Mouse (Mus musculus): ENCODE data around the gene Zdhhc7.

Zdhhc7 gene

GRCm38 (mm10) chr8:120101068-120101972, at the start of gene Zdhhc7:
Gene Zdhhc7, minus strand, starts transcription at chr8:120101482.
- in situ Hi-C loops (cut with MboI) = no loop called here

DNA sequence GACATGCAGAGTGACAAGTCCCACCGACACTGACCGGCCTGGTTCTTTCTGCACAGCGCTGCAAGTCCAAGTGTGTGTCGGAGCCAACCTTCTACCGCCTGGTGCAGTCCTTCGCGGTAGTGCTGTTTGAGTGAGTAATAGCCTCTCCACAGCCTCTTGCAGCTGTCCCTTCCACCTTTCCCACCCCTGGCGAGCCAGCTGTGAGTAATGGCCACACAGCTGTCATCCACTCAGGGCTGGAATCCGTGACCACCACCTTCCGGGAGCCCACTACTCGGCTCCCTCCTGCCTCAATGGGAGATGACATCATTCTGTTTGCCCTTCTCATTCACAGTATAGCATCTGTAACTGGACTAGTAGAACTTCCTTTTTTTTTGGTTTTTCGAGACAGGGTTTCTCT, 48.7 kb upstream of the Zdhhc7 start:
- in situ Hi-C loops (cut with MboI) = no loop called here

DNA sequence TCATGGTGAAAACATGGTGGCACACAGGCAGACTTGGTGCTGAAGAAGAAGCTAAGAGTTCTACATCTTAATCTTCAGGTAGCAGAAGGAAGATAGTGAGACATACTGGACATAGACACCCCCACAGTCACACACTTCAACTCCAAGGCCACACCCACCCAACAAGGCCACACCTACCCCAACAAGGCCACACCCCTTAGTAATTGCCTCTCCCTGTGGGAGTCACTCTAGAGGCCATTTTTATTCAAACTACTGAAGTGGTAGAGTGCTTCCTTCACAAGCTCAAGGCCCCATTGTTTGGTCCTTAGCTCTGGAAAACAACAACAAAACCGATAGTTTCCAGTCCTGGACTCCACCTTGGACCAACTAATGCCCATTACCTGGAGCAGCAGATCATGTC, 44.8 kb upstream of the Zdhhc7 start:
- in situ Hi-C loops (cut with MboI) = no loop called here

DNA sequence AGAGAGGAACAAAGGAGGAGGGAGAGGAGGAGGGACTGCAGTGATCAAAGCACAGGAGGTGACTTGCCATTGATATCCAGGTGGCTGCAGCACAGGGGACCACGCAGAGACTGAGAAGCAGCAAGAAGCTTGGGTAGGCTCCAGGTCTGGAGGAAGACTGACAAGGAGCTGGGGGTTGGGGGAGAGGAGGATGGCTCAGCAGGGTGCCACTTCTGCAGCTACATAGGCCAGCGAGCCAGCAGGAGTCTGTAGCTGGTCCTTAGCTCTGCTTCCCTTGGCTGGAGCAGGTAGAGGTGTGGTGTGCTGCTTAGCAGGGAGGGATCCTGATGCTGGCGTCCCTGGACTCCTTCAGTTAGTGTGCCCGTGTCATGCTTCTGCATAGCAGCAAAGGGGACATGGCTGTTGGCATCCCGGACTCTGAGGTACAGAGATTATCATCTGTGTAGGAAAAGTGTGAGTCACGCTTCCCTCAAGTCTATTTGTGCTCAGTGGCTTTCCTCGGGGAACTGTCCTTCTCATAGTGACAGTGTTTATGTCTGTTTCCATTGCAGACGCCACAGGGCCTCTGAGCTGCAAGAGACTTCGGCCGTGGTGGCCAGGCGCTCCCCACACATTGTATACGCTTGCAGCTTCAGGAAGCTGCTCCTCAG, 43.5 kb upstream of the Zdhhc7 start:
- in situ Hi-C loops (cut with MboI) = no loop called here

DNA sequence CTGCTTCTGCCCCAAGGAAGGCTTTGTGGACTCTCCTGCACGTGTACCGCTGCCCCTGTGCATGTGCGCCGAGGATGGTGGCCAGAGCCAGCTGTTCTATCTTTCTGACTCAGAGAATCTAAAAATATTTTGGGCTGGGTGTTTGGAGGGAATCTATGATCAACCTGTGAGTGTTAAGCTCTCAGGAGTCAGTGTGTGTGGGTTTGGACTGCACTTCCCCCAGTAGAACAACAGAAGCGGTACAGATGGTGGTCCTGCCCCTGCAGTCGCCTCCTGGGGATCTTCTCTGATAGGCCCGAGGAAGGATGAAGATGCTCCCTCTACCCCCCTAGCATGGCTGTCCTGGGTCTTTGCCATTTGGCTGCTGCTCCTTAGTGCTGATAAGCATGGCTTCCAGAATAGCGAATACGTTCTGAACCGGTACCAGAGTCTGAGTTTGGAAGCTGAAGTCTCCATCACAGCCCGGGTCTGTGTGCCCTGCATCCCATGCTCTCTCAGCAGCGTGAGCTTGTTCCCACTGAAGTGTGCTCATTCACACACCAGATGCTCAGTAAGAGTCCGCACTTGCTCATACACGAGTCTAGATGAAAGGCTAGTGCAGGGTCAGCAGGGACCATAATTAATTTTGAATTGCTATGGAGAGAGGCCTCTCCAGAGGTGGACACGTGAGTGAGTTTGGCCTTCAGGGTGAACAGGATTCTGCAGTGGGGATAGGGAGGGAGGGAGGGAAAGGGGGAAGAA, 42.8 kb upstream of the Zdhhc7 start:
- in situ Hi-C loops (cut with MboI) = no loop called here

DNA sequence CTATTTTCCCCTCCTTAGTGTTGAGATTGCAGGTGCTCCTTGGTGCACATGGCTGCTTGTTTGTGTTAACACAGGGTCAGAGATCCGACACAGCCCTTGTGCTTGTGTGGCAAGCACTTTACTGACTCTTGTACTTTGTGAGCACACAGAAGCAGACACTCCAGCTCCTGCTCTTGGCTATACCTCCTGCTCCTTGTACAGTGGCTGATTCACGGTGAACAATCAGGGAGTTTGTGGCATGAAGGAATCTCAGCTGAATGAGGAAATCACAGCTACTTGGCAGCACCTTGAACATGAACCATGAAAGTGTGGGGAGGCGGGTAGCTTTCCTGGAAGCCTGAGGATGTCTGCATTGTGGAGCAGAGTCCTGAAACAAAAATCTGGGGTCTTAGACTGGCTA, 39.5 kb upstream of the Zdhhc7 start:
- in situ Hi-C loops (cut with MboI) = no loop called here

- in situ Hi-C loops (cut with MboI) = no loop called here
These were observed 37.7 kb upstream of the Zdhhc7 start for GRCm38 (mm10) chr8:120138958-120139357.

- in situ Hi-C loops (cut with MboI) = no loop called here
These were observed 35.3 kb upstream of the Zdhhc7 start for GRCm38 (mm10) chr8:120136618-120137017.

- in situ Hi-C loops (cut with MboI) = no loop called here
These were observed 34.4 kb upstream of the Zdhhc7 start for GRCm38 (mm10) chr8:120135687-120136086.

GRCm38 (mm10) chr8:120133169-120133568, 31.9 kb upstream of the Zdhhc7 start:
- in situ Hi-C loops (cut with MboI) = no loop called here

DNA sequence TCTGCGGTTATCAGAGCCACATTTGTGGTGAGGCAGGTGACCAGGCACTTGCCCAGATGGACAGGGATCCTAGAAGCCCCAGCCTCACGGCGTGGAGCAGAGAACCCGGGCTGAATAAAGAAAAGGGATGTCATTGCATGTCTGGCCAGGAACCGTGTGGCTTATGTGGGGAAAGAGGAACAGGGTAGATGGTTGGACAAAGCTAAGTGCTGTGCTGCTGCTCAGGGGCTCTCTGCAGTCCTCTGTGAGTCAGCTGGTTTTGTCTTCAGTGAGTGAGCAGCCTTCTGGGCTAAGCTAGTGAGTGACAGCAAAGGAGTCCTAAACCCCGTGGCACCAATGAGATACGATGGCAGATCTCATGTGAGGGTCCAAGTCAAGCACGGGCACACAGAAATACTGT, 29.9 kb upstream of the Zdhhc7 start:
- in situ Hi-C loops (cut with MboI) = no loop called here

DNA sequence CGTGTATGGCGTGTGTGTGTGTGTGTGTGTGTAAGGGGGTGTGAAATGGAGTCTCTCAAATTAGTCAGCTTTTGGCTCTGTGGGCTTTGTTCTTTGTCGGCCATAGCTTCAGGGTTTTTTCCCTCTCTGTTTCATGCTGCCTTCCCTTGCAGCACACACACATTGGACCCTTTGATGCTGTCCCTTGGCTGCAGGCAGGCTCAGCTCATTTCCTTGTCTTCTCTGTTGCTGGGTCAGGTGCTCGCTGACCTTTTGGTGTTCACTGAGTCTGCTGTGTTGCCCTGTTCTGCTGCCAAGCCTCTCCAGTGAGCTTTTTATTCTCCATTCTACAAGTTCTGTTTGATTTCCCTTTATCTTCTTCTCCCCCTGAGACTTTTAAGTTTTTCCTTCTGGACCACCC, 28.3 kb upstream of the Zdhhc7 start:
- in situ Hi-C loops (cut with MboI) = no loop called here

DNA sequence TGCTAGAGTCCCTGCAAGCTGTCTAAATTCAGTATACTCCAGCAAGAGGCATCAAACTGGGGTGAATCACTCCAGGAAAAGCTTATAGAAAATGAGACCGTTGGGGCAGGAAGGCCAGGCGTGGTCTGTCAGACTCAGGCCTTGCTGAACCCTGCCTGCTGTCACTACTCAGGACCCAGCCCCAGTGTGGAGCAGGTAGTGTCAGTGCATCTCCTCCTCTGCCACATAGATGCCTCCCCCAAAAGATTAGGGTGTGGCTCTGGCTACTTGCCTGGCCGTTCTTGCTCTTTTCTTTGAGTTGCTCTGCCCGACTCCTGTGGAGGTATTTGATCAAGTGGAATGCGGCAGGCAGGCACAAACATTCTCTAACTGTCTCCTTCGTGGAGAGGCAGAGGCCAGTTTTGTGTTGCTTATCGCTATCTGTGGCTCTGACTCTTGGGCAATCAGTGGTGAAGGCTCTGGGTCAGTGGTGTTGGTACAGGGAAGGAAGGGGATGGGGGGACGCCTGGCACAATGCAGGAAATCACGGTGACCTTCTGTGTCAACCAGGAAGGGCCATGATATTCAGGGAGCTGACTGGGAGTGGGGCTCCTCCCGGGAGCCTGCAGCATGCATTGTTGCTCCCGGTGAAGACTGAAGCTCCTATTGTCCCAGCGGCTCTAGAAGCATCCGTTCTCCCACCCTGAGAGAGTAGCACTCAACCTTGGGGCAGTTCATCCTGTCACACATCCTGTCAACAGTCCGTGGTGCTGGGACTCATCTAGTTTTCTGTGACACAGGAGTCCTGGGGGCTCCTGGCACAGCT, 25.3 kb upstream of the Zdhhc7 start:
- in situ Hi-C loops (cut with MboI) = no loop called here

GRCm38 (mm10) chr8:120124836-120125389, 23.6 kb upstream of the Zdhhc7 start:
- in situ Hi-C loops (cut with MboI) = no loop called here

- in situ Hi-C loops (cut with MboI) = no loop called here
These were observed 23.0 kb upstream of the Zdhhc7 start for GRCm38 (mm10) chr8:120124261-120124660.

DNA sequence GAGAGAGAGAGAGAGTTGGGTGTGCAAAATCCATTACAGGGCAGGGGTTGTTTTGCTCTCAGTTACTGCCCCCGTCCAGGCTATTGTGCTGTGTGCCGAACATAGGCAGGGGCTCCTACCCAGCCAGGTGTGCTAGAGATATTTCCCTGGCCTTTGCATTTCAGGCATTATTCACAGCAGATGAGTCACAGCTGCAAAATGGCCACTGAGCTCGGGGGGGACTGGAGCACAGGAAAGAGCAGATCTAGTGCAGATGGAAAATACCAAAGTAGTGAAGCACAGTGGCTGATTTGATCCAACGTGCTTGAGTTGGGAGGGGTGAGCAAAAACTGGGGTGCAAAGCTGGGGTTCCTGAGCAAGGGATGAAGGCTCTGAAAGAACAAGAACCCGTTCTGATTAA, 19.7 kb upstream of the Zdhhc7 start:
- in situ Hi-C loops (cut with MboI) = no loop called here

DNA sequence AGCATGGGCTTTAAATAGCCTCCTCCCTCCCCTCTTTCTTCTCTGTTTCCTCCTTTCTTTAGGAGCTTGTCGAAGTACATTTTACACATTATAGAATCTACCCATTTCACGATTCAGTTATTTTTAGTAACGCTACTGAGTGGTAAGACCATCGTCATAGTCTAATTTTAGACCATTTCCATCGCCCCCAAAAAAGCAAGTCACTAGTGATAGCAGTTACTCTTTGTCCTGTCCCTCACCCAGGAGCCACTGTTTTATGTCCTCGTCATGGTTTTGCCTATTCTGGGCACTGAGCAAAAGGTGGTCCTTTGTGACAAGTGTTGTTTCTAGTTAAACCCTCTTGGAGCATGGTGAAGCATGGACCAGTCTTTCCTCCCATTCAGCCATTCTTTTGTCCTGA, 18.6 kb upstream of the Zdhhc7 start:
- in situ Hi-C loops (cut with MboI) = no loop called here

DNA sequence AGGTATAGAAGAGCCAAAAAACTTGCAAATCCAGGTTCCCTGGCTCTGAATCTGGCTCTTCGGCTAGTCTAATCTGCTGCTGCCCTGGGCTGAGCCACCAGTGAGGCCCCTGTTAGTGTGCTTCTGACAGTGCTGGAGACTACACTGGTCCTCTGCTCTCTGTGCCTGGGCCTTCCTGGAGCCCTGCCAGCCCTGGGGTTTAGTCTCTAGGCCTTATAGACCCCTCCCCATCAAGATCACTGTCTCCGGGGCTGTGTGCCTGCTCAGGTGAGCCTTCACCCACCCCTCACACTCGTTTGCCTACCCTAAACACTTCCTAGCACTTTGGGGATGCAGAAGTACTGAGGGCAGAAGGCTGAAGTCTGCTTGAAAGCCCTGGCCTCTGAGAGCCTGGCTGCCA, 18.1 kb upstream of the Zdhhc7 start:
- in situ Hi-C loops (cut with MboI) = no loop called here

GRCm38 (mm10) chr8:120118847-120119246, 17.6 kb upstream of the Zdhhc7 start:
- in situ Hi-C loops (cut with MboI) = no loop called here

GRCm38 (mm10) chr8:120118162-120118561, 16.9 kb upstream of the Zdhhc7 start:
- in situ Hi-C loops (cut with MboI) = no loop called here

- in situ Hi-C loops (cut with MboI) = no loop called here
These were observed 15.3 kb upstream of the Zdhhc7 start for GRCm38 (mm10) chr8:120116600-120116999.
